Mouse (Mus musculus): ENCODE data around the gene Itga4. TPM values are rescaled to one million over a fixed set of nuclear protein-coding genes. Genes with fewer than 3 reads are reported as not detected.

Gene Itga4
- polyA plus RNA-seq, 1 experiment from 2014 or later: 7.9 TPM

- ATAC-seq (ENCODE audit: insufficient read depth, low FRiP score, low TSS enrichment): no peak
- Histone ChIP-seq H3K9me3 (ENCODE audit: control insufficient read depth, low read length) (no peaks in the 10 kb centered on the region), H3K36me3 (ENCODE audit: control insufficient read depth, insufficient read depth, low read length) (no peaks in the 10 kb centered on the region), H3K4me3 (ENCODE audit: low read depth, low read length) (no peak overlapping the region), H3K27me3 (ENCODE audit: control insufficient read depth, insufficient read depth, low read length) (no peaks in the 10 kb centered on the region), H3K9ac (ENCODE audit: low read length) (no peak overlapping the region), H3K27ac (ENCODE audit: low read depth, low read length) (no peak overlapping the region), H3K4me2 (ENCODE audit: low read depth) (no peak overlapping the region), H3K4me1 (ENCODE audit: control insufficient read depth, insufficient read depth, low read length) (no peaks in the 10 kb centered on the region)
- 88% methylated on average over 6 of the region's 6 CpGs for WGBS
- no peak for DNase-seq (ENCODE audit: low spot score)
These were observed 18.0 kb upstream of the Itga4 start for GRCm38 (mm10) chr2:79237216-79237615.

GRCm38 (mm10) chr2:79244276-79244675 lies 10.9 kb upstream of the Itga4 start:
- H3K9ac ChIP-seq (ENCODE audit: low read length): no peak overlapping the region
- H3K27me3 ChIP-seq (ENCODE audit: control insufficient read depth, insufficient read depth, low read length): no peaks in the 10 kb centered on the region
- DNase-seq (ENCODE audit: low spot score) (no peak), ATAC-seq (ENCODE audit: insufficient read depth, low FRiP score, low TSS enrichment) (no peak)
- H3K4me1 ChIP-seq (ENCODE audit: control insufficient read depth, insufficient read depth, low read length): no peaks in the 10 kb centered on the region
- no peak overlapping the region for H3K27ac ChIP-seq (ENCODE audit: low read depth, low read length)
- H3K9me3 ChIP-seq (ENCODE audit: control insufficient read depth, low read length): no peaks in the 10 kb centered on the region
- no peak overlapping the region for H3K4me2 ChIP-seq (ENCODE audit: low read depth)
- H3K36me3 ChIP-seq (ENCODE audit: control insufficient read depth, insufficient read depth, low read length): no peaks in the 10 kb centered on the region
- no peak overlapping the region for H3K4me3 ChIP-seq (ENCODE audit: low read depth, low read length)
- 89% methylated on average over 5 of the region's 5 CpGs for WGBS

GRCm38 (mm10) chr2:79244743-79245142 lies 10.5 kb upstream of the Itga4 start:
- Histone ChIP-seq H3K36me3 (ENCODE audit: control insufficient read depth, insufficient read depth, low read length) (no peaks in the 10 kb centered on the region), H3K9ac (ENCODE audit: low read length) (no peak overlapping the region), H3K9me3 (ENCODE audit: control insufficient read depth, low read length) (no peaks in the 10 kb centered on the region), H3K4me2 (ENCODE audit: low read depth) (no peak overlapping the region), H3K4me3 (ENCODE audit: low read depth, low read length) (no peak overlapping the region), H3K27me3 (ENCODE audit: control insufficient read depth, insufficient read depth, low read length) (no peaks in the 10 kb centered on the region), H3K4me1 (ENCODE audit: control insufficient read depth, insufficient read depth, low read length) (no peaks in the 10 kb centered on the region), H3K27ac (ENCODE audit: low read depth, low read length) (no peak overlapping the region)
- ATAC-seq (ENCODE audit: insufficient read depth, low FRiP score, low TSS enrichment): no peak
- WGBS: 97% methylated on average over 1 of the region's 1 CpGs
- DNase-seq (ENCODE audit: low spot score): no peak

GRCm38 (mm10) chr2:79248283-79248682 lies 6.9 kb upstream of the Itga4 start:
- DNase-seq (ENCODE audit: low spot score) (no peak), ATAC-seq (ENCODE audit: insufficient read depth, low FRiP score, low TSS enrichment) (no peak)
- Histone ChIP-seq H3K4me2 (ENCODE audit: low read depth) (no peak overlapping the region), H3K9me3 (ENCODE audit: control insufficient read depth, low read length) (no peaks in the 10 kb centered on the region), H3K4me1 (ENCODE audit: control insufficient read depth, insufficient read depth, low read length) (no peaks in the 10 kb centered on the region), H3K9ac (ENCODE audit: low read length) (no peak overlapping the region), H3K36me3 (ENCODE audit: control insufficient read depth, insufficient read depth, low read length) (no peaks in the 10 kb centered on the region), H3K4me3 (ENCODE audit: low read depth, low read length) (no peak overlapping the region), H3K27ac (ENCODE audit: low read depth, low read length) (no peak overlapping the region), H3K27me3 (ENCODE audit: control insufficient read depth, insufficient read depth, low read length) (no peaks in the 10 kb centered on the region)
- WGBS: 82% methylated on average over 5 of the region's 5 CpGs

- H3K4me3 ChIP-seq (ENCODE audit: low read depth, low read length): no peak overlapping the region
- H3K36me3 ChIP-seq (ENCODE audit: control insufficient read depth, insufficient read depth, low read length): no peaks in the 10 kb centered on the region
- WGBS: 37% methylated on average over 1 of the region's 1 CpGs
- H3K4me1 ChIP-seq (ENCODE audit: control insufficient read depth, insufficient read depth, low read length): no peaks in the 10 kb centered on the region
- ATAC-seq (ENCODE audit: insufficient read depth, low FRiP score, low TSS enrichment): no peak
- H3K27me3 ChIP-seq (ENCODE audit: control insufficient read depth, insufficient read depth, low read length): no peaks in the 10 kb centered on the region
- no peak overlapping the region for H3K9ac ChIP-seq (ENCODE audit: low read length)
- no peak overlapping the region for H3K4me2 ChIP-seq (ENCODE audit: low read depth)
- DNase-seq (ENCODE audit: low spot score): no peak
- H3K27ac ChIP-seq (ENCODE audit: low read depth, low read length): no peak overlapping the region
- H3K9me3 ChIP-seq (ENCODE audit: control insufficient read depth, low read length): no peaks in the 10 kb centered on the region
These were observed 4.7 kb upstream of the Itga4 start for GRCm38 (mm10) chr2:79250510-79250909.

GRCm38 (mm10) chr2:79253754-79254197 lies 1.4 kb upstream of the Itga4 start:
- no peaks in the 10 kb centered on the region for H3K36me3 ChIP-seq (ENCODE audit: control insufficient read depth, insufficient read depth, low read length)
- H3K27me3 ChIP-seq (ENCODE audit: control insufficient read depth, insufficient read depth, low read length): no peaks in the 10 kb centered on the region
- no peak for ATAC-seq (ENCODE audit: insufficient read depth, low FRiP score, low TSS enrichment)
- no peaks in the 10 kb centered on the region for H3K4me1 ChIP-seq (ENCODE audit: control insufficient read depth, insufficient read depth, low read length)
- no peaks in the 10 kb centered on the region for H3K9me3 ChIP-seq (ENCODE audit: control insufficient read depth, low read length)
- no peak for DNase-seq (ENCODE audit: low spot score)
- no peak overlapping the region for H3K9ac ChIP-seq (ENCODE audit: low read length)
- H3K4me2 ChIP-seq (ENCODE audit: low read depth): no peak overlapping the region
- H3K4me3 ChIP-seq (ENCODE audit: low read depth, low read length): no peak overlapping the region
- 63% methylated on average over 8 of the region's 8 CpGs for WGBS
- H3K27ac ChIP-seq (ENCODE audit: low read depth, low read length): no peak overlapping the region

- WGBS: 61% methylated on average over 3 of the region's 3 CpGs
- no peak overlapping the region for H3K4me3 ChIP-seq (ENCODE audit: low read depth, low read length)
- no peak overlapping the region for H3K9ac ChIP-seq (ENCODE audit: low read length)
- DNase-seq (ENCODE audit: low spot score) (no peak), ATAC-seq (ENCODE audit: insufficient read depth, low FRiP score, low TSS enrichment) (no peak)
- no peaks in the 10 kb centered on the region for H3K36me3 ChIP-seq (ENCODE audit: control insufficient read depth, insufficient read depth, low read length)
- H3K27ac ChIP-seq (ENCODE audit: low read depth, low read length): no peak overlapping the region
- no peaks in the 10 kb centered on the region for H3K4me1 ChIP-seq (ENCODE audit: control insufficient read depth, insufficient read depth, low read length)
- H3K9me3 ChIP-seq (ENCODE audit: control insufficient read depth, low read length): no peaks in the 10 kb centered on the region
- peak overlapping the region; percentile 77; the same call in 1 of the 2 replicates for H3K4me2 ChIP-seq (ENCODE audit: low read depth)
- no peaks in the 10 kb centered on the region for H3K27me3 ChIP-seq (ENCODE audit: control insufficient read depth, insufficient read depth, low read length)
These were observed 536 bp upstream of the Itga4 start for GRCm38 (mm10) chr2:79254588-79255191.

- H3K27ac ChIP-seq (ENCODE audit: low read depth, low read length): no peak overlapping the region
- DNase-seq (ENCODE audit: low spot score) (no peak), ATAC-seq (ENCODE audit: insufficient read depth, low FRiP score, low TSS enrichment) (no peak)
These were observed 744 bp downstream of the Itga4 start for GRCm38 (mm10) chr2:79256001-79256339.

GRCm38 (mm10) chr2:79256376-79256775 lies 1.1 kb downstream of the Itga4 start:
- Histone ChIP-seq H3K27me3 (ENCODE audit: control insufficient read depth, insufficient read depth, low read length) (no peaks in the 10 kb centered on the region), H3K27ac (ENCODE audit: low read depth, low read length) (no peak overlapping the region), H3K4me3 (ENCODE audit: low read depth, low read length) (no peak overlapping the region; the same call in 1 of the 2 replicates), H3K9ac (ENCODE audit: low read length) (peak overlapping the region; percentile 46; the same call in 1 of the 2 replicates), H3K4me2 (ENCODE audit: low read depth) (peak overlapping the region; percentile 77), H3K4me1 (ENCODE audit: control insufficient read depth, insufficient read depth, low read length) (no peaks in the 10 kb centered on the region), H3K36me3 (ENCODE audit: control insufficient read depth, insufficient read depth, low read length) (no peaks in the 10 kb centered on the region), H3K9me3 (ENCODE audit: control insufficient read depth, low read length) (no peaks in the 10 kb centered on the region)
- ATAC-seq (ENCODE audit: insufficient read depth, low FRiP score, low TSS enrichment) (no peak), DNase-seq (ENCODE audit: low spot score) (no peak)
- 93% methylated on average over 1 of the region's 1 CpGs for WGBS

More at GRCm38 (mm10) chr2:79256001-79256339, 744 bp downstream of the Itga4 start:
- 19% methylated on average over 7 of the region's 7 CpGs for WGBS
- H3K9me3 ChIP-seq (ENCODE audit: control insufficient read depth, low read length): no peaks in the 10 kb centered on the region
- no peaks in the 10 kb centered on the region for H3K27me3 ChIP-seq (ENCODE audit: control insufficient read depth, insufficient read depth, low read length)
- H3K4me2 ChIP-seq (ENCODE audit: low read depth): peak overlapping the region; percentile 77
- H3K4me1 ChIP-seq (ENCODE audit: control insufficient read depth, insufficient read depth, low read length): no peaks in the 10 kb centered on the region
- H3K36me3 ChIP-seq (ENCODE audit: control insufficient read depth, insufficient read depth, low read length): no peaks in the 10 kb centered on the region
- H3K9ac ChIP-seq (ENCODE audit: low read length): peak overlapping the region; percentile 46
- H3K4me3 ChIP-seq (ENCODE audit: low read depth, low read length): peak overlapping the region; percentile 40
